Mouse (Mus musculus): ENCODE results near the gene Ablim1. TPM values are rescaled to one million over a fixed set of nuclear protein-coding genes. Genes with fewer than 3 reads are reported as not detected.
A peak's percentile ranks its signal among the peaks of the same experiment; 100 is the strongest.

The Ablim1 gene
- total and polyA plus RNA-seq, 3 experiments = 101 to 454 (median 418) TPM

DNA sequence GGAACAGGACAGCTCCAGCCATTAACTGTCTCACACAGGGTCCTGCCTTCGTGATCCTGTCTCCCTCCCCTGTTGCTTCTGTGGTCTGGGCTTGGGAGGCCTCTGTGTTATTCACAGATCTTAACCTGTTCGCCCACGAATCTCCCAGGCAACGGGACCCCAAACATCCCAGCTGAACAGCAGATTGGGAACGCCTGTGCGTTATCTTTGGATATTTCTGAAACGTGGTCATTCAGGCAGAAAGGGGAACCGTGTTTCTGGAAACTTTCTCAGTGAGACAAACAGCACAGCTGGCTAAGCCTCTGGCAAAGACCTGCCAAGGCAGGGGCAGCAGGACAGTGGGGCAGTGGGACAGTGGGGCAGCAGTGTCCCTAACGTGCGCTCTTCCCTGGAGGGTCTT lies 331.0 kb downstream of the Ablim1 start:
- H3K4me3 ChIP-seq = no peak overlapping the region
- H3K27me3 ChIP-seq (ENCODE audit: control insufficient read depth, insufficient read depth, low read length) = no peaks in the 10 kb centered on the region
- peak overlapping the region; percentile 8 for H3K27ac ChIP-seq
- DNase-seq = peak in 1 of 2 experiments; percentile 22
- TF ChIP-seq POLR2A (IDR thresholded peaks at IDR 0.05; ENCODE audit: insufficient read depth, low read depth, low read length) (no peak), EP300 (IDR thresholded peaks at IDR 0.05; ENCODE audit: insufficient read depth, low read depth, low read length) (no peak), CTCF (IDR thresholded peaks at IDR 0.05) (no peak)
- H3K9ac ChIP-seq (ENCODE audit: low read depth, low read length) = no peak overlapping the region
- no peaks in the 10 kb centered on the region for H3K4me1 ChIP-seq (ENCODE audit: control insufficient read depth, insufficient read depth, low read length)
- H3K36me3 ChIP-seq (ENCODE audit: control insufficient read depth, insufficient read depth, low read length) = no peaks in the 10 kb centered on the region
- WGBS = 56% methylated on average over 10 of the region's 10 CpGs
- intact Hi-C loops (cut with DNase I) = no loop called here
- no peaks in the 10 kb centered on the region for H3K79me2 ChIP-seq (replicated peaks; ENCODE audit: control insufficient read depth, insufficient read depth, low read length)

Other genes with a start within 250 kb of the Ablim1 start
- gene Fam160b1, start 45.8 kb upstream of the Ablim1 start, total RNA-seq (2021) = 10 to 100 TPM; 10.6 to 11.1 TPM
- 6.7 and 10.2 TPM in 2 replicates for gene Fam160b1, start 45.8 kb upstream of the Ablim1 start, polyA plus RNA-seq (2012; rRNA removed)
- gene Trub1, start 138.0 kb upstream of the Ablim1 start, total RNA-seq (2021) = 1 to 10 TPM; 4.5 to 6.4 TPM
- gene Trub1, start 138.0 kb upstream of the Ablim1 start, polyA plus RNA-seq (2012; rRNA removed) = 3.0 and 4.9 TPM in 2 replicates

Measured in heart, adult 2 months (tissue).